Mouse (Mus musculus): ENCODE results near the gene Rab22a.

The Rab22a gene

GRCm38 (mm10) chr2:173722251-173722857 is 62.8 kb downstream of the Rab22a start:
- peak; percentile 4 for DNase-seq

GRCm38 (mm10) chr2:173724382-173724781 is 64.8 kb downstream of the Rab22a start:
- no peak for DNase-seq

DNA sequence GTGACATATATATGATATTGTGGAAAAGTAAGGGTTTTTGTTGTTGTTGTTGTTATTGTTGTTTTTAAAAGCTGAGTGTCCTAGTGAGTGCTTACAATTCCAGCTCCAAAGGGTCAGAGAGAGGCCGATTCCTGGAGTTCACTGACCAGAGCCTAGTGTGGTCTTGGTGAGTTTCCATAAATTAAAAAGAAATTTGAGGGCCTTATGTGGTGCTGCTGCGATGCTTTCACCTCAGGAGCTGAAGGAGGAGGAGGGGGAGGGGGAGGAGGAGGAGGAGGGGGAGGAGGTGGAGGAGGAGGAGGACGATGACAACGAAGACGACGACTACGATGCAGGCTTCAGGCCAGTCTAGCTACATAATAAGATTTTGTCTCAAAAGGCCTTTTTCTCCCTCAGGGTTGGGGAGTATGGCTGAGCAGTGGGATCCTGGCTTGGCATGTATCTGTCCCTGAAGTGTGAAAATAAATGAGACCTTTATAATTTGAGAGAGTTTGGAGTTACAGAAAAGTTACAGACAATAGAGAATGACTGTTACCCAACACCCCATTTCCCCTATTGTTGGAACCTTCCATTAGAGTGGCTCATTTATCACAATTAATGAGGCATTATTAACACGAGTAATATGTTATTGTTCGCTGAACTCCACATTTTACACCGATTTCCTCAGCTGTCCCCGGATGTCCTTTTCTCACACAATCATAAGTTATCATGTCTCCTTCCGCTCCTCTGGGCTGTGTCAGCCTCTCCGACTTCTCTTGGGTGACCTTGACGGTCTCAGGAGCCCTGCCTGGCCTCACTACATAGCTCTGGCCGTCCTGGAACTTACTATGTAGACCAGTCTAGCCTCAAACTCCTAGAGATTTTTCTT is 65.6 kb downstream of the Rab22a start:
- DNase-seq, result no peak

- no peak for DNase-seq
These were observed 66.3 kb downstream of the Rab22a start for GRCm38 (mm10) chr2:173725819-173726218.

DNA sequence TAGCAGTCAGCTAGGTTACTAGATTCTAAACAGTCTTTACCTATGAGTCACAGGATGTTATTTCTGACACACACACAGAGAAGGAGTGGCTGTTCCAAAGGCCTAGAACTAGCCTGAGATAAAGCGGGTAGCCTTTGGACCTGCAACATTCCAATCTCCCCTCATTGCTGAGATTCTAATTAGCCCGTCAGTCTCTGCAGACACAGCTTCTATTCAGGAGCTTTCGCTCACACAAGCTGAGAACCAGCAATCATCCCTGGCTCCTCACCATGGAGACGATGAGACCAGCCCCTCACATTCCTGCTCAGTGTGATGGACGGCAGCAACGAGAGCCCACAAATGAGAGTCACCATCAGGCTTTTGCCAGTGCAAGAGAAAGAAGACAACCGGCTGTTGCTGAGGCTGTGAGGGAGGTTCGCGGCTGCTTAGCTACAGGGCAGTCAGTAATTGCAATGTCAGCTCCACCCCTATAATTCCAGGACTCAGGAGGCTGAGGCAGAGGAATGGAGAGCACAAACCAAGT is 70.9 kb downstream of the Rab22a start:
- no peak for DNase-seq

DNA sequence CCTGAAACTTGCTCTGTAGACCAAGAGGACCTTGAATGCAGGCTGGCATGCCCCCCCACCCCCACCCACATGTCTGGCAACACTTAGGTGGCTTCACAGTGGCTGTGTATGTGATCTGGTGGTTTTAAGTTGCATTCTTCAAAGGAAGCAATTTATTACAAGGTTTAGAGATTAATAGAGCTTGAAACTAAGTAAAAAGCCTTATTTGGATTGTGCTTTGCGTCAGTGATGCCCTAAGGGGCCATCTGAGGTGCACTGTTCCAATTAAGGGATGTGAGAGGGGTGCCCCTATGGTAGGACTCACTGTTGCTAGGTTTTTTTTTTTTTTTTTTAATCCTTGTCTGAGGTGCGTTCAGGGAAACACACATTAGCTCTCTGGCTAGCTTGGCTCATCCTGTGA is 74.9 kb downstream of the Rab22a start:
- DNase-seq, result no peak

- peak; percentile 99 for DNase-seq
These were observed 77.8 kb downstream of the Rab22a start, which contains the start of gene Vapb for GRCm38 (mm10) chr2:173737222-173737989. TSS of gene Vapb (plus strand) at chr2:173737511.

DNA sequence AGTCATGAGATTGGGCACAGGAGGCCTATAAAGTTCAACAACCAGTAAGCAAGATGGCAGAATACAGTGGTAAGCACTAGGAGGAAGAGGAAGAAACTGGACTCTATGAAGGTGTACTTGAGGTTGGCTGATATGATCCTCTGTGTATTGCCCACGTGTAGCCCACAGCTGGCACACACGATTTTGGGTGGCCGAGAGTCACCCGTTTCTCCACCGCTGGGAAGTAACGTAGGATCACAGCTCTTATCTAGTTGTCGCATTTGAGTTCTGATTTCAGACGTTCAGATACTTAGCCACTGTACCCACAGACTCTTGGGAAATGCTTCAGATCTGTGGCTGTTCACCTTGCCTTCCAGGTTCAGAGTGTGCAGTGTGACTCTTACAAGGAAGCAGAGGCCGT is 78.7 kb downstream of the Rab22a start:
- no peak for DNase-seq

- peak; percentile 40 for DNase-seq
These were observed 79.5 kb downstream of the Rab22a start for GRCm38 (mm10) chr2:173739107-173739506.

DNA sequence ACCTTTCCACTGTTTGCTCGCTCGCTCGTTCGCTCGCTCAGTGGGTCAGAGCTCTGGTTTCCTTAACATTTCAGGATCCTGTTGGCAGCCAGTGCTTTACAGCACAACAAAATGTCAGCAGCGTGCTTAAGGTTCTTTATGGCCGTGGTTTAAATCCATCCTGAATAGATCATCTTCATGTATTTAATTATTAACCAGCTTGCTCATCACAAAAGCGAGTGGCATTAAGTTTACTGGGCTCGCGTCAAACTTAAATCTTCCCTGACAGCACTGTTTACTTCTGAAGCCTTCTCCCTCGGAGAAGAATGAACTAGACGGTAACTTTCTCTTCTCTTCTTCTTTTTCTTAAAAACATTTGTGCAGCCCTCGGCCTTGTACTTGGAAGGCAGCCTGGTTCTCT is 82.5 kb downstream of the Rab22a start:
- no peak for DNase-seq

GRCm38 (mm10) chr2:173742744-173743143 is 83.2 kb downstream of the Rab22a start:
- no peak for DNase-seq

DNA sequence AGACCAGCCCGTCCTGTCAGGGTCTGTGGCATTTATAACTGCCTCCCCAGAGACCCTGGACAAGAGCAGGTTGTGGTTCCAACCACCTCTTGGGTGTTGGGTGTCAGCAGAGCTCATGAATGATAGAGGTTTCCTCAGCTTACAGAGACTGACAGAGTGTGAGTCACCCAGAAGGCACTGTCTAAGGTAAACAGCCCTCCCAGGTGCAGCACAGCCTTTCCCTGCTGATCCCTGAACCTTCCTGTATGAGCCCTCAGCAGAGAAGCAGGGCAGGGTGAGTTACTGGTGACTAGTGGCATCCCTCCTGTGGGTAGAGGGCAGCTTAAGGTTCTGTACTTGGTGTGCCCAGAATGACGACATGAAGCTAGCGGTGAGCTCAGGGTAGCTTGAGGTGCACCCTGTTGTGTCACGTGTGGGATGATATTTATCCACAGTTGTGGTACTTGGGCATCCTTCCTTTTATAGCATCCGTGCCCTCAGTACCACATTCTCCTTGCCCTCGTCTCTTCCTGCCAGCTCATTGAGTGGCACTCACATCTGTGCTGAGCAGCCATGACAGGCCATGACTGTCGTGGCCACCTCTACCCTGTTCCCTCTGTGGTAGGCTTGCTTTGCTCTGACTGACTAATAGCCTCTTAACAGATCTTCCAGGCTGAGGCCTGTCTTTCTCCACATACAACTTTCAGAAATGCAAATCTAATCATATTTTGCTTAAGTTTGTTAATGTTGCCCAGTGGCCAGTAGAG is 84.7 kb downstream of the Rab22a start:
- DNase-seq, result no peak

GRCm38 (mm10) chr2:173748961-173749659 is 89.5 kb downstream of the Rab22a start:
- DNase-seq, result peak; percentile 12

DNA sequence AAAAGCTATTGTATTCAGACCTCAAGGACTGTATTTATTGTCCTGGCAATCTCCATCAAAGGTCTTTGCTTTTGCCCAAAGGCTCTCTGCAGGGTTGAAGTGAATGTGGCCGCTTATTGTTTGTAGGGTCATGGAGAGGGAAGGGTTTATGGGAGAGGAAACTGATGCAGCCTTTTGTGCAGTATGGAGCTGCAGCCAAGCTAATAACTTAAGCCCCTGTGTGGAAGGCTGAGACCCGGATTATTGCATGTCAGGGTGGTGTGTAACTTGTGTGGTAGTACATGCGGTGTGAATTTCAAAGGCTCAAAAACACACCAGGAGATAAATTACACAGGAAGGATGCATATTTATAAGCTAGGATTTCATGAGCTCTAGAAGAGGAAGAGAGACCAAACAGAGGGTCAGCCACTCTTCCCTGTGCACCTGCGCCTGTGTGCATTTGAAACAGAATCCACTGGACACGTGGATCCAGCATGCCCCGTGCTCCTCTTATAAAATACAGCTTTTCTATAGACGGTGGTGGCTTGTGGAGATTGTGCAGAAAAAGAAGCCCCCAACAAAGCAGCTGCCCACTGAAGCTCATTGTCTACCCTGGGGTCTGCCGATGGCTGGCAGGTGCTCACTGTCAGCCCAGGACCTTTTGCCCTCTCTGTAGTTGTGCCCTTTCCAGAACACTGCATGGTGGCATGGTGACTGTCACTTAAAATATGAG is 96.0 kb downstream of the Rab22a start:
- no peak for DNase-seq

Data from lung, postnatal 36 days (tissue).